Mouse (Mus musculus) ES-E14 (cell line): ENCODE measurements around the gene Kif13a. TPM values are rescaled to one million over a fixed set of nuclear protein-coding genes. Genes with fewer than 3 reads are reported as not detected.

Experiments used
- DNase-seq: peaks from one replicate; pipeline ENCODE4 v3.0.0-alpha.2; 2013; ENCODE audit warnings: low read depth, low spot score
- H3K27ac ChIP-seq: 2 replicates; pipeline ENCODE4 v1.5.1; 2012; ENCODE audit warnings: low read depth, mild to moderate bottlenecking, low read length, moderate library complexity, mixed read lengths; ENCODE audit not compliant: poor library complexity, insufficient read depth, severe bottlenecking
- H3K36me3 ChIP-seq: 2 replicates; pipeline ENCODE4 v1.6.1; 2012; ENCODE audit warnings: mild to moderate bottlenecking, low read length, moderate library complexity, mixed read lengths; ENCODE audit not compliant: control insufficient read depth, poor library complexity, insufficient read depth, severe bottlenecking
- H3K4me1 ChIP-seq, 2 experiments: fragments of 150-350 bp in 1 of 2; sonication (generic) in 1 of 2; 2 replicates each; pipeline ENCODE4 v1.6.1; 2012; ENCODE audit warnings: low read length in 2 of 2, mild to moderate bottlenecking in 1 of 2, mixed read lengths in 1 of 2; ENCODE audit not compliant: control insufficient read depth in 2 of 2, insufficient read depth in 2 of 2, poor library complexity in 1 of 2
- H3K4me3 ChIP-seq, 2 experiments: fragments of 150-350 bp in 1 of 2; sonication (generic) in 1 of 2; 2 replicates each; pipeline ENCODE4 v1.5.1; 2012; ENCODE audit warnings: low read length in 2 of 2, low read depth in 1 of 2, mild to moderate bottlenecking in 1 of 2, mixed read lengths in 1 of 2; ENCODE audit not compliant: insufficient read depth in 1 of 2, poor library complexity in 1 of 2, severe bottlenecking in 1 of 2
- H3K9ac ChIP-seq: 2 replicates; pipeline ENCODE4 v1.6.1; 2012; ENCODE audit warnings: low read depth, mild to moderate bottlenecking, low read length, mixed read lengths; ENCODE audit not compliant: poor library complexity, insufficient read depth, severe bottlenecking
- H3K9me3 ChIP-seq: fragments of 150-350 bp; sonication (generic); 2 replicates; pipeline ENCODE4 v1.6.1; 2012; ENCODE audit warnings: low read depth, mild to moderate bottlenecking, low read length; ENCODE audit not compliant: control insufficient read depth, insufficient read depth
- CHD2 ChIP-seq: IDR thresholded peaks from 2 replicates; pipeline ENCODE4 v1.6.1; 2014; ENCODE audit warnings: mild to moderate bottlenecking, low read depth, low read length, inconsistent platforms
- HCFC1 ChIP-seq: IDR thresholded peaks from 2 replicates; pipeline ENCODE4 v1.6.1; 2012; ENCODE audit warnings: low read length, inconsistent platforms, borderline replicate concordance; ENCODE audit not compliant: insufficient read depth
- MAFK ChIP-seq: IDR thresholded peaks from 2 replicates; pipeline ENCODE4 v1.6.1; 2014; ENCODE audit warnings: mild to moderate bottlenecking, low read depth, low read length, inconsistent platforms; ENCODE audit not compliant: insufficient read depth
- ZC3H11A ChIP-seq: IDR thresholded peaks from 2 replicates; pipeline ENCODE4 v1.6.1; 2012; ENCODE audit warnings: low read depth, mild to moderate bottlenecking, inconsistent platforms, low read length, borderline replicate concordance
- ZNF384 ChIP-seq: IDR thresholded peaks from 2 replicates; pipeline ENCODE4 v1.6.1; 2012; ENCODE audit warnings: low read depth, low read length, inconsistent platforms
- in situ Hi-C, 2 experiments: fragments of 600-800 bp; cut with MboI; formaldehyde crosslinking; loops; one replicate each; pipeline ENCODE4 v1.15.1; 2025; ENCODE audit warnings: low sequenced_read_pairs in 2 of 2, inconsistent platforms in 1 of 2; ENCODE audit not compliant: unreplicated experiment in 2 of 2
- total RNA-seq: library from RNA; depleted of rRNA; stranded (reverse); fragments of 300-350 nt; gene quantifications from 2 replicates; pipeline ENCODE4 v1.2.3, GENCODE M21; 2012

The Kif13a gene
- total RNA-seq, 1 experiment: 23.6 TPM

DNA sequence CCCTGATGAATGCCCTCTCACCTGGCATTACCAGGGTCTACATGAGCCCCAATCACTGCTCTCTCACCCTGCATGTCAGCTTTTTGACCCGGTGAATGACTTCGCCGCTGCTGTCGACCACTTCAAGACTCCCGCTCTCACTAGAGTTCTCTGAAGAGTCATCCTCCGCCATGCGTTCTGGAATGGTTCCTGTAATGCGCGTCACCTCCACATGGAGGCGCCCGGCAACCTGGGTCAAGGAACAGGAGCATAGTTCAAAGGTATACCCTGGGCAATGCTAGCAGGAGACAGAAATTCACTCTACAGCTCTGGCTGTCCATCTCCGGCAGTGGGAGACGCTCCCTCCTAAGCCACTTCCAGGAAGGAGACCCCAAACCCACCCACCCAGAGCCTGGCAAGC, 135.8 kb downstream of the Kif13a start:
- in situ Hi-C loops: no loop called here
- Histone ChIP-seq H3K9ac (no peak overlapping the region), H3K9me3 (no peaks in the 10 kb centered on the region), H3K36me3 (peaks cover 4% of the 10 kb centered on the region; the same call in 1 of the 2 replicates), H3K4me1 (no peaks in the 10 kb centered on the region), H3K4me3 (no peak overlapping the region), H3K27ac (no peak overlapping the region)
- no peak for TF ChIP-seq ZC3H11A
- TF ChIP-seq HCFC1: no peak
- no peak for TF ChIP-seq ZNF384
- no peak for TF ChIP-seq MAFK
- TF ChIP-seq CHD2: no peak
- peak; percentile 54 for DNase-seq

DNA sequence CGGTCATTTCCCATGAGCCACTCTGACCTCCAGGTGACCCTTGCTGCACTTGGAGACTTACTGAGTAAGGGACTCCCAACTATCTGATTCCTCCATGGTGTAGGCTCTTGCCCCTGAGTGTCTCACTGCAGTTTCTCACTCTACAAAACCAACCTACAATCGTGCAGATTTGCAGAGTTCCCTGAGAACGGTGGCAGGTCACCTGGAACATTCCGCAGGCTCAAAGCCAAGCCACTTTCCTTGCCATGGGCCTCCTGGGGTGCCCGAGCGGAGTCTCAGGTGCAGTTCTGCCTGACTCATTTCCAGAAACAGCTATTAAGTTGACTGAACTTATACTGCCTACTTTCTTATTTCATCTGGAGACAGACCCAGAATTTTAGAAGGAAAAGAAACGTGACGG, 141.2 kb downstream of the Kif13a start:
- no peak overlapping the region for H3K27ac ChIP-seq
- peaks cover 5% of the 10 kb centered on the region; the same call in 1 of the 2 replicates for H3K36me3 ChIP-seq
- H3K9ac ChIP-seq: no peak overlapping the region
- no peak for TF ChIP-seq ZC3H11A
- in situ Hi-C loops: no loop called here
- H3K4me1 ChIP-seq: no peaks in the 10 kb centered on the region
- DNase-seq: no peak
- H3K9me3 ChIP-seq: no peaks in the 10 kb centered on the region
- H3K4me3 ChIP-seq: no peak overlapping the region

DNA sequence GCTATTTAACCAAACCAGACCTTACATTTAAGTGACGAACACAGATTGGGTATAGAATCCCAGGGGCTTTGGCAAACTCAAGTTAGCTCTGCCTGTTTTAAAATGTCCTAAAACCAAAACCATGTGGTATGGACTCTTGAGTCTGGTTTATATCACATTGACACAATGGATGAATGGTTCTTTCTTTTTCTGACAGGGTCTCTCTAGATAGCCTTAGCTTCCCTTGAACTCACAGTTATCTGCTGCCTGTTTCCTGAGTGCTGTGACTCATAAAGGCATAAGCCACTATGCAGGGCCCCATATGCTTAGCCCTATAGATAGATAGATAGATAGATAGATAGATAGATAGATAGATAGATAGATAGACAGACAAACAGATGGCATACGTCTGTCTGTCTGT, 142.8 kb downstream of the Kif13a start:
- H3K9ac ChIP-seq: no peak overlapping the region
- no peak for DNase-seq
- in situ Hi-C loops: no loop called here
- H3K4me3 ChIP-seq: no peak overlapping the region
- TF ChIP-seq ZNF384: no peak
- no peaks in the 10 kb centered on the region for H3K4me1 ChIP-seq
- no peaks in the 10 kb centered on the region for H3K9me3 ChIP-seq
- peaks cover 4% of the 10 kb centered on the region for H3K36me3 ChIP-seq
- H3K27ac ChIP-seq: no peak overlapping the region

DNA sequence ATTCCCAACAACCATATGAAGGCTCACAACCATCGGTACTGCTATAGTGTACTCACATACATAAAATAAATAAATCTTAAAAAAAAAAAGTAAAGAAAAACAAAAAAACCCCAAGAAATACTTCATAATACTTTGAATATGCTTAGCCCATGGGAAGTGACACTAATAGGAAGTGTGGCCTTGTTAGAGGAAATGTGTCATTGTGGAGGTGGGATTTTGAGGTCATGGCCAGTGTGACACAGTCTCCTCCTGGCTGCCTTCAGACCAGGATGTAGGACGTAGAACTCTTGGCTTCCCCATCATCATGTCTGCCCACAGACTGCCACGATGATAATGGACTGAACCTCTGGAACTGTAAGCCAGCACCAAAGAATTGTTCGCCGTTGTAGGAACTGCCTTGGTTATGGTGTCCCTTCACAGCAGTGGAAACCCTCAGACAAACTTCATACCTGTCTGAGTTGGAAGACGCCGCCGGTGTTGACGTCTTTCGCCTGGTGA, 143.6 kb downstream of the Kif13a start:
- Histone ChIP-seq H3K36me3 (peaks cover 6% of the 10 kb centered on the region), H3K27ac (no peak overlapping the region), H3K9me3 (no peaks in the 10 kb centered on the region), H3K9ac (no peak overlapping the region), H3K4me3 (no peak overlapping the region), H3K4me1 (no peaks in the 10 kb centered on the region)
- in situ Hi-C loops: no loop called here
- no peak for TF ChIP-seq HCFC1
- no peak for TF ChIP-seq ZNF384
- TF ChIP-seq CHD2: no peak
- TF ChIP-seq ZC3H11A: no peak
- TF ChIP-seq MAFK: no peak
- DNase-seq: no peak

DNA sequence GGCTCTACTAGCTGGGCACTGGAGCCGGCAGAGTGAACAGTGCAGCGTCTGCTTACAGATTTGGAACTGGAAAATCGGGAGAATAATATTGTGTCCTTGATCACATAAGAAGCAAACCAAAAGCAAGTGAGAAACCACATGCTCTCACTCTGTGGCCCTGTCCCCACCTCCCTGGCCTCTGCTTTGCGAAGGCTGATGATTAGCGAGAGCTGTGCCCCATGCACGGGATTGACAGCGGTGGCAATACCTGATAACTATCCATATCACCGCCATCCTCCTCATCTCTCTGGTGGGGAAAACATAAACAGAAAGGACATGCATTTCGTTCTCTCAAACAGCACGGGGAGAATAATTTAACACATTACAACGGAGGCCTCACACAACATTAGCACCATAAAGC, 149.3 kb downstream of the Kif13a start:
- no peak overlapping the region for H3K9ac ChIP-seq
- in situ Hi-C loops: no loop called here
- no peak overlapping the region for H3K27ac ChIP-seq
- DNase-seq: no peak
- TF ChIP-seq MAFK (no peak), ZNF384 (no peak), ZC3H11A (no peak), HCFC1 (no peak), CHD2 (no peak)
- no peaks in the 10 kb centered on the region for H3K9me3 ChIP-seq
- H3K4me1 ChIP-seq: no peaks in the 10 kb centered on the region
- peaks cover 2% of the 10 kb centered on the region for H3K36me3 ChIP-seq
- no peak overlapping the region for H3K4me3 ChIP-seq
